Mouse (Mus musculus): ENCODE results near the gene Nacc2.

DNA sequence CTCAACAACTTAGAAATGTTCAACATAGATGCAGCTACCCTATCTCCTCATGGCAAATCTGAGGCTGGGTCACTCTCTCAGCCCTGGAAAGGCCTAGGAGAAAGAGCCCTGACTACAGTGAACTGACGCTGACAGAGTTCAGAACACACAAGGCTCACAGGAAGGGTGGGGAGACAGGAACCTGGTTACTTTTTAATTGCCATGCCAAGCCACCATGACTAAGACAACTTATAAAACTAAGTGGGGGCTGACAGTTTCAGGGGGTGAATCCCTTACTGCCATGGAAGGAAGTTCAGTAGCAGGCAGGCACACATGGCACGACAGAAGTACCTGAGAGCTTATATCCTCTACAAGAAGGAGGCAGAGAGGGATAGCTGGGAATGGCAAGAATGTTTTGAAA lies 16.8 kb downstream of the Nacc2 start:
- TF ChIP-seq CTCF (IDR thresholded peaks at IDR 0.05; ENCODE audit: borderline replicate concordance, insufficient read depth, low read depth, low read length), result no peak
- no peak for TF ChIP-seq POLR2A (IDR thresholded peaks at IDR 0.05; ENCODE audit: borderline replicate concordance, insufficient read depth, low read length)
